Mouse (Mus musculus) adrenal gland, postnatal 36 days (tissue): ENCODE measurements around the gene Hba-a1. TPM values are rescaled to one million over a fixed set of nuclear protein-coding genes. Genes with fewer than 3 reads are reported as not detected.

Source experiments
- total RNA-seq, 2 experiments: library from RNA; stranded (reverse); gene quantifications; 2 replicates each; pipeline ENCODE4 v1.2.3; 2021

Hba-a1 gene
- total RNA-seq, 2 experiments from 2014 or later: 2,230 to 3,771 TPM

Other genes starting within 250 kb of the Hba-a1 start
- gene Il9r, start 83.2 kb upstream of the Hba-a1 start, total RNA-seq: under 1 TPM; 0.26 to 0.96 TPM
- gene Snrnp25, start 78.1 kb upstream of the Hba-a1 start, total RNA-seq: 10 to 100 TPM; 14.8 to 19.4 TPM
- 10 to 100 TPM; 24.7 to 36.8 TPM for gene Rhbdf1, start 61.2 kb upstream of the Hba-a1 start, total RNA-seq
- 10 to 100 TPM; 22.1 to 22.7 TPM for gene Mpg, start 57.0 kb upstream of the Hba-a1 start, total RNA-seq
- gene Nprl3, start 15.8 kb upstream of the Hba-a1 start, total RNA-seq: 10 to 100 TPM; 62.9 to 65.2 TPM
- not detected for gene Hba-x, start 7.1 kb upstream of the Hba-a1 start, total RNA-seq
- not detected for gene Hbq1b, start 3.5 kb downstream of the Hba-a1 start, total RNA-seq
- gene Hba-a2, start 13.0 kb downstream of the Hba-a1 start, total RNA-seq: 1,000 to 10,000 TPM; 1,676 to 2,955 TPM
- under 1 TPM; 0.49 to 0.93 TPM for gene Hbq1a, start 16.6 kb downstream of the Hba-a1 start, total RNA-seq
- 10 to 100 TPM in 1 of 2 experiments, 1 to 10 TPM in 1; 5.7 to 10.7 TPM for gene Sh3pxd2b, start 64.3 kb downstream of the Hba-a1 start, total RNA-seq
- gene Ubtd2, start 171.9 kb downstream of the Hba-a1 start, total RNA-seq: 10 to 100 TPM; 15.3 to 15.5 TPM
- gene Efcab9, start 248.6 kb downstream of the Hba-a1 start, total RNA-seq: 1 to 10 TPM in 1 of 2 experiments, under 1 TPM in 1; 0.89 to 1.2 TPM
- 10 to 100 TPM in 1 of 2 experiments, 1 to 10 TPM in 1; 9.0 to 13.3 TPM for gene Stk10, start 249.8 kb downstream of the Hba-a1 start, total RNA-seq